9 mouse cellular contexts compared by ENCODE assay signal in the genomic region with DNA sequence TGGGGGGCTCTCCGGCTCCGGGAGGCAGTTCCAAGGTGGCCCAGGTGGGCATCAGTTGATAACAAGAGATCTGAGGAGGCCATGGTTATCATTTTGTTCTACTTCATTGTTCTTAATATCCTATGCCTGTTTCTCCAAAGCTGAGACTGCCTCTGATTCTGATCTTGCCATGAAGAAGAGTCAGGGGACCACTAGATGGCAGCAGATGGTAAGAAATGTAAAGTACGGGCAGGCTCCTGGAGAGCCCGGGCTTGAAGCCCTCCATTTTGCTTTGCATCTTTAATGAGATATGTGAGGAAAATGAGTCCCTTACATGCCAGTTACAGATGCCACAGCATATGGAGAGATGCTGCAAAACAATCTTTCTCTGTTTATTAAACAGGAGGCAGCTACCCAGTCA.
DNase-seq lines count a peak whose midpoint lies in the region; ATAC-seq and TF ChIP-seq lines count a peak whose summit lies in the region.
"Had no signal": no experiment of that assay in that cellular context is flagged by ENCODE, and none has a peak within 500 bp of the region (broad histone marks: within the 10 kb centered on the region; RNA-seq: fewer than 3 reads in every experiment).

No protein-coding gene starts in this region.

- no peaks in the 10 kb centered on the region for H3K9me3 ChIP-seq in kidney, embryonic 14.5 days (ENCODE audit: control insufficient read depth, low read length)
- no peaks in the 10 kb centered on the region for H3K9me3 ChIP-seq in limb, embryonic 13.5 days
- H3K9me3 ChIP-seq in neural tube, embryonic 11.5 days (ENCODE audit: control insufficient read depth, low read length) = no peaks in the 10 kb centered on the region
- no peaks in the 10 kb centered on the region for H3K9me3 ChIP-seq in stomach, embryonic 14.5 days (ENCODE audit: control insufficient read depth, low read depth, low read length)
- H3K9me3 ChIP-seq: embryonic facial prominence, embryonic 13.5 days had no signal

- 20% methylated on average over 4 of the region's 4 CpGs for WGBS in kidney, embryonic 14.5 days
- 18% methylated on average over 4 of the region's 4 CpGs for WGBS in limb, embryonic 13.5 days
- 25% methylated on average over 4 of the region's 4 CpGs for WGBS in neural tube, embryonic 11.5 days
- WGBS in stomach, embryonic 14.5 days = 11% methylated on average over 4 of the region's 4 CpGs

- H3K36me3 ChIP-seq in kidney, embryonic 14.5 days (ENCODE audit: control insufficient read depth, insufficient read depth, low read length) = no peaks in the 10 kb centered on the region
- no peaks in the 10 kb centered on the region for H3K36me3 ChIP-seq in limb, embryonic 13.5 days
- H3K36me3 ChIP-seq in neural tube, embryonic 11.5 days (ENCODE audit: control insufficient read depth, insufficient read depth, low read length) = no peaks in the 10 kb centered on the region
- no peaks in the 10 kb centered on the region for H3K36me3 ChIP-seq in stomach, embryonic 14.5 days (ENCODE audit: control insufficient read depth, insufficient read depth, low read length)
- H3K36me3 ChIP-seq: embryonic facial prominence, embryonic 13.5 days had no signal

- intact Hi-C loops in gastrocnemius, postnatal 14 days (cut with DNase I; ENCODE audit: low total_unique reads) = no loop called here

- no peaks in the 10 kb centered on the region for H3K27me3 ChIP-seq in kidney, embryonic 14.5 days (ENCODE audit: control insufficient read depth, insufficient read depth, low read length)
- H3K27me3 ChIP-seq in limb, embryonic 13.5 days = peaks cover 8% of the 10 kb centered on the region; the same call in 1 of the 2 replicates
- no peaks in the 10 kb centered on the region for H3K27me3 ChIP-seq in neural tube, embryonic 11.5 days (ENCODE audit: control insufficient read depth, insufficient read depth, low read length)
- 0 out of 2 replicates have a peak, but pooled peaks cover 2% of the 10 kb centered on the region for H3K27me3 ChIP-seq in stomach, embryonic 14.5 days (ENCODE audit: control insufficient read depth, insufficient read depth, low read length)

- peak; percentile 22 for DNase-seq in 3134 (ENCODE audit: extremely low read depth, insufficient read length, low spot score)
- peak; percentile 84 for DNase-seq in ZHBTc4 (ENCODE audit: low read depth, low spot score)
- peak; percentile 56 for DNase-seq in gastrocnemius, postnatal 14 days
- DNase-seq in neural tube, embryonic 11.5 days (ENCODE audit: low spot score) = peak; percentile 78

- no peak overlapping the region for H3K9ac ChIP-seq in kidney, embryonic 14.5 days (ENCODE audit: low read depth, low read length)
- H3K9ac ChIP-seq in limb, embryonic 13.5 days = no peak overlapping the region
- no peak overlapping the region for H3K9ac ChIP-seq in neural tube, embryonic 11.5 days (ENCODE audit: low read length)
- no peak overlapping the region for H3K9ac ChIP-seq in stomach, embryonic 14.5 days (replicated peaks; ENCODE audit: low read depth, low read length)
- H3K9ac ChIP-seq: embryonic facial prominence, embryonic 13.5 days had no signal

- TF ChIP-seq POLR2A in cortical plate, adult 2 months (IDR thresholded peaks at IDR 0.05; ENCODE audit: extremely low read depth, insufficient read depth, low read length) = no peak

- no peak overlapping the region for H3K4me3 ChIP-seq in cortical plate, adult 2 months (ENCODE audit: insufficient read depth, low read length)
- H3K4me3 ChIP-seq in kidney, embryonic 14.5 days (ENCODE audit: low read length) = no peak overlapping the region
- no peak overlapping the region for H3K4me3 ChIP-seq in limb, embryonic 13.5 days
- H3K4me3 ChIP-seq in neural tube, embryonic 11.5 days (ENCODE audit: low read depth, low read length) = no peak overlapping the region
- H3K4me3 ChIP-seq in stomach, embryonic 14.5 days (ENCODE audit: low read depth, low read length) = no peak overlapping the region
- H3K4me3 ChIP-seq: embryonic facial prominence, embryonic 13.5 days had no signal

- H3K27ac ChIP-seq in cortical plate, adult 2 months (ENCODE audit: insufficient read depth, low read length) = no peak overlapping the region
- H3K27ac ChIP-seq in kidney, embryonic 14.5 days (ENCODE audit: low read depth, low read length) = no peak overlapping the region
- no peak overlapping the region for H3K27ac ChIP-seq in limb, embryonic 13.5 days
- H3K27ac ChIP-seq in neural tube, embryonic 11.5 days (ENCODE audit: low read depth, low read length) = no peak overlapping the region
- no peak overlapping the region for H3K27ac ChIP-seq in stomach, embryonic 14.5 days (ENCODE audit: low read length)
- H3K27ac ChIP-seq: embryonic facial prominence, embryonic 13.5 days had no signal

- peak; percentile 81 for ATAC-seq in kidney, embryonic 14.5 days (ENCODE audit: low FRiP score, low TSS enrichment)
- peak; percentile 75 for ATAC-seq in limb, embryonic 13.5 days (ENCODE audit: low FRiP score, low read depth)
- peak; percentile 80 for ATAC-seq in neural tube, embryonic 11.5 days (ENCODE audit: insufficient read depth, low FRiP score, low TSS enrichment)
- ATAC-seq in stomach, embryonic 14.5 days (ENCODE audit: insufficient number of reproducible peaks, insufficient read depth, low FRiP score, low read depth) = peak; percentile 70; the same call in 1 of the 2 replicates

- H3K4me2 ChIP-seq in kidney, embryonic 14.5 days (replicated peaks; ENCODE audit: low read depth, low read length) = no peak overlapping the region
- H3K4me2 ChIP-seq in limb, embryonic 13.5 days (replicated peaks) = no peak overlapping the region
- H3K4me2 ChIP-seq in neural tube, embryonic 11.5 days (ENCODE audit: low read depth) = no peak overlapping the region
- no peak overlapping the region for H3K4me2 ChIP-seq in stomach, embryonic 14.5 days (replicated peaks; ENCODE audit: low read depth, low read length)
- H3K4me2 ChIP-seq: embryonic facial prominence, embryonic 13.5 days had no signal

- peak; percentile 83 for TF ChIP-seq CTCF in cortical plate, adult 2 months (IDR thresholded peaks at IDR 0.05; ENCODE audit: extremely low read depth, insufficient read depth, low read length)

- no peaks in the 10 kb centered on the region for H3K4me1 ChIP-seq in cortical plate, adult 2 months (ENCODE audit: control insufficient read depth, insufficient read depth, low read length)
- peaks cover 2% of the 10 kb centered on the region; the same call in 1 of the 2 replicates for H3K4me1 ChIP-seq in kidney, embryonic 14.5 days (ENCODE audit: control insufficient read depth, insufficient read depth, low read length)
- H3K4me1 ChIP-seq in limb, embryonic 13.5 days = peaks cover 2% of the 10 kb centered on the region; the same call in 1 of the 2 replicates
- H3K4me1 ChIP-seq in neural tube, embryonic 11.5 days (ENCODE audit: control insufficient read depth, insufficient read depth, low read length) = no peaks in the 10 kb centered on the region
- H3K4me1 ChIP-seq in stomach, embryonic 14.5 days (ENCODE audit: control insufficient read depth, insufficient read depth, low read length) = peaks cover under 1% of the 10 kb centered on the region; the same call in 1 of the 2 replicates

Comparison
In these comparisons a context has a peak if more than half of its experiments do, and no peak if none do; other contexts are left out.
1. DNase-seq: peak in every context shown above with its lines; median percentile 84 in ZHBTc4; 78 in neural tube, embryonic 11.5 days; 56 in gastrocnemius, postnatal 14 days; 22 in 3134.